Mouse (Mus musculus): ENCODE data around the gene Foxl2.

Foxl2 gene

GRCm38 (mm10) chr9:98962478-98963142 lies 7.5 kb downstream of the Foxl2 start:
- DNase-seq: no peak

GRCm38 (mm10) chr9:98963661-98964060 lies 8.6 kb downstream of the Foxl2 start:
- no peak for DNase-seq

- DNase-seq: no peak
These were observed 10.0 kb downstream of the Foxl2 start for GRCm38 (mm10) chr9:98965084-98965483.

GRCm38 (mm10) chr9:98973101-98973521 lies 18.0 kb downstream of the Foxl2 start:
- no peak for DNase-seq

GRCm38 (mm10) chr9:98973561-98973960 lies 18.5 kb downstream of the Foxl2 start:
- DNase-seq: no peak

- no peak for DNase-seq
These were observed 19.8 kb downstream of the Foxl2 start for GRCm38 (mm10) chr9:98974898-98975297.

- no peak for DNase-seq
These were observed 21.0 kb downstream of the Foxl2 start for GRCm38 (mm10) chr9:98976081-98976480.

GRCm38 (mm10) chr9:98976520-98976919 lies 21.4 kb downstream of the Foxl2 start:
- no peak for DNase-seq

GRCm38 (mm10) chr9:98979431-98980416 lies 24.6 kb downstream of the Foxl2 start:
- DNase-seq: peak; percentile 76

GRCm38 (mm10) chr9:98985800-98986475 lies 30.9 kb downstream of the Foxl2 start, which contains the start of gene Faim:
Gene Faim (plus strand): TSS chr9:98986373.
- peak; percentile 98 for DNase-seq

GRCm38 (mm10) chr9:98986476-98987096 lies 31.5 kb downstream of the Foxl2 start:
- DNase-seq: no peak

GRCm38 (mm10) chr9:98987131-98987530 lies 32.0 kb downstream of the Foxl2 start:
- DNase-seq: no peak

- DNase-seq: no peak
These were observed 39.0 kb downstream of the Foxl2 start for GRCm38 (mm10) chr9:98994103-98994502.

- peak; percentile 90 for DNase-seq
These were observed 44.8 kb downstream of the Foxl2 start for GRCm38 (mm10) chr9:98999881-99000339.

- no peak for DNase-seq
These were observed 46.2 kb downstream of the Foxl2 start for GRCm38 (mm10) chr9:99001326-99001725.

Data from cerebellum, adult 11-12 months (tissue).